Mouse (Mus musculus) ES-Bruce4 (cell line): ENCODE data around the gene Lrcol1.

Source experiments
- CTCF ChIP-seq: IDR thresholded peaks from one replicate; pipeline ENCODE4 v1.8.1; 2011; ENCODE audit warnings: low read depth, low read length
- EP300 ChIP-seq: IDR thresholded peaks from 2 replicates; pipeline ENCODE4 v1.6.1; 2011; ENCODE audit warnings: low read depth, low read length; ENCODE audit not compliant: insufficient read depth
- POLR2A ChIP-seq: IDR thresholded peaks from one replicate; pipeline ENCODE4 v1.8.1; 2011; ENCODE audit warnings: low read length; ENCODE audit not compliant: insufficient read depth

DNA sequence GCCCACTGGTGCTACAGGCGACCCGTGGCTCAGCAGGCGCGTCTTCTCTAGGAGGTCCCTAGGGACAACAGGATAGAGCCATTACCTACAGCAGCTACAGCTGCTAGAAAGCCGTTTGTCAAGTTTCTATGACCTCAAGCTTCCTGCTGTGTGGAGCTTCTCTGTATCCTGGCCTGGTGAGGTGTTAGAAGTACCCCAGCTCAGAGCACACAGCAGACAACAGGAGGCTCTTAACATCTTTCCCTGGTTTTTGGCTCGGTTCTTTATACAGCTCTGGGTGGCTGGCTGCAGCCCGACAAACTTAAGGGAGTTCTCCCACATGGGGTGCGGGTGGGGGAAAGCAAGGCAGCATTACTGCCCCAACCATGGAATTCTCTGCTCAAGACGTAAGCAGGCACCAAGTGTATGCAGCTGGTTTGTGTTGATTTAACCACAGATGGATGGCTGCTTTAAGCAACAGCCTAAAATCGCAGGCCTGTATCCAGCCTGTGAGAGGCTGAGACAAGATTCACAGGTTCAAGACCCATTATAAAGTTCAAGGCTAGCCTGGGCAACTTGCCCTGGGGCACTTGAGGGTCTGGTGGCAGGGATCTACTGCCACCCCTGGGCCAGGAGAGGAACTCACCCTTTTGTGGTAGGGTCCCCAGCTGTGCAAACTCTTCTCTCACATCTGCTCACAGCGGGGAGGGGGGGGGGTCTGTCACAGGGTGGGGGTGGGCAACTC, 19.5 kb downstream of the Lrcol1 start:
- TF ChIP-seq EP300: no peak
- TF ChIP-seq CTCF: peak; percentile 39
- TF ChIP-seq POLR2A: no peak
